Mouse (Mus musculus): ENCODE measurements around the gene Aoc3. TPM values are rescaled to one million over a fixed set of nuclear protein-coding genes. Genes with fewer than 3 reads are reported as not detected.

Gene Aoc3
- total RNA-seq (2015; ENCODE audit: low replicate concordance), result 4.0 and 6.9 TPM in 2 replicates
- total RNA-seq (2017; ENCODE audit: low replicate concordance), result 2.9 and 6.6 TPM in 2 replicates

- ATAC-seq (replicated peaks; ENCODE audit: low FRiP score, poor library complexity, severe bottlenecking), result no peak
Measured at GRCm38 (mm10) chr11:101330371-101330924, at the start of gene Aoc3. Gene Aoc3 (plus strand): TSS chr11:101330605.

GRCm38 (mm10) chr11:101280837-101281236, 49.6 kb upstream of the Aoc3 start:
- no peak for ATAC-seq (replicated peaks; ENCODE audit: low FRiP score, poor library complexity, severe bottlenecking)

- ATAC-seq (replicated peaks; ENCODE audit: low FRiP score, poor library complexity, severe bottlenecking), result no peak
Measured at GRCm38 (mm10) chr11:101282896-101283295, 47.5 kb upstream of the Aoc3 start.

- ATAC-seq (replicated peaks; ENCODE audit: low FRiP score, poor library complexity, severe bottlenecking), result no peak
Measured at GRCm38 (mm10) chr11:101283805-101284204, 46.6 kb upstream of the Aoc3 start.

GRCm38 (mm10) chr11:101287306-101287705, 43.1 kb upstream of the Aoc3 start:
- no peak for ATAC-seq (replicated peaks; ENCODE audit: low FRiP score, poor library complexity, severe bottlenecking)

GRCm38 (mm10) chr11:101291231-101291630, 39.2 kb upstream of the Aoc3 start:
- ATAC-seq (replicated peaks; ENCODE audit: low FRiP score, poor library complexity, severe bottlenecking), result no peak

- ATAC-seq (replicated peaks; ENCODE audit: low FRiP score, poor library complexity, severe bottlenecking), result peak; percentile 44; the same call in 1 of the 2 replicates
Measured at GRCm38 (mm10) chr11:101295191-101295590, 35.2 kb upstream of the Aoc3 start.

- ATAC-seq (replicated peaks; ENCODE audit: low FRiP score, poor library complexity, severe bottlenecking), result peak; percentile 61
Measured at GRCm38 (mm10) chr11:101300881-101301280, 29.5 kb upstream of the Aoc3 start.

GRCm38 (mm10) chr11:101301299-101302003, 29.0 kb upstream of the Aoc3 start:
- ATAC-seq (replicated peaks; ENCODE audit: low FRiP score, poor library complexity, severe bottlenecking), result peak; percentile 61

- peak; percentile 87 for ATAC-seq (replicated peaks; ENCODE audit: low FRiP score, poor library complexity, severe bottlenecking)
Measured at GRCm38 (mm10) chr11:101302004-101302798, 28.2 kb upstream of the Aoc3 start, which contains the start of gene Becn1. Gene Becn1 (minus strand): TSS chr11:101302286.

- no peak for ATAC-seq (replicated peaks; ENCODE audit: low FRiP score, poor library complexity, severe bottlenecking)
Measured at GRCm38 (mm10) chr11:101307744-101308143, 22.7 kb upstream of the Aoc3 start.

GRCm38 (mm10) chr11:101311083-101311482, 19.3 kb upstream of the Aoc3 start:
- ATAC-seq (replicated peaks; ENCODE audit: low FRiP score, poor library complexity, severe bottlenecking), result no peak

- ATAC-seq (replicated peaks; ENCODE audit: low FRiP score, poor library complexity, severe bottlenecking), result peak; percentile 39
Measured at GRCm38 (mm10) chr11:101312150-101312549, 18.3 kb upstream of the Aoc3 start.

GRCm38 (mm10) chr11:101314567-101314966, 15.8 kb upstream of the Aoc3 start:
- no peak for ATAC-seq (replicated peaks; ENCODE audit: low FRiP score, poor library complexity, severe bottlenecking)

- ATAC-seq (replicated peaks; ENCODE audit: low FRiP score, poor library complexity, severe bottlenecking), result no peak
Measured at GRCm38 (mm10) chr11:101315082-101315650, 15.2 kb upstream of the Aoc3 start.

- ATAC-seq (replicated peaks; ENCODE audit: low FRiP score, poor library complexity, severe bottlenecking), result peak; percentile 82
Measured at GRCm38 (mm10) chr11:101315665-101316500, 14.5 kb upstream of the Aoc3 start, which contains the start of gene Psme3. Gene Psme3 (plus strand): TSS chr11:101316213.

- peak; percentile 64 for ATAC-seq (replicated peaks; ENCODE audit: low FRiP score, poor library complexity, severe bottlenecking)
Measured at GRCm38 (mm10) chr11:101316501-101316917, 13.9 kb upstream of the Aoc3 start.

- peak; percentile 67 for ATAC-seq (replicated peaks; ENCODE audit: low FRiP score, poor library complexity, severe bottlenecking)
Measured at GRCm38 (mm10) chr11:101323609-101324008, 6.8 kb upstream of the Aoc3 start.

- ATAC-seq (replicated peaks; ENCODE audit: low FRiP score, poor library complexity, severe bottlenecking), result no peak
Measured at GRCm38 (mm10) chr11:101324763-101325162, 5.6 kb upstream of the Aoc3 start, which contains the start of gene Aoc2. Gene Aoc2 (plus strand): TSS chr11:101325063.

All from erythroblast, adult 5-6 weeks (primary cell).